10 mouse cellular contexts compared by ENCODE assay signal in the genomic region with DNA sequence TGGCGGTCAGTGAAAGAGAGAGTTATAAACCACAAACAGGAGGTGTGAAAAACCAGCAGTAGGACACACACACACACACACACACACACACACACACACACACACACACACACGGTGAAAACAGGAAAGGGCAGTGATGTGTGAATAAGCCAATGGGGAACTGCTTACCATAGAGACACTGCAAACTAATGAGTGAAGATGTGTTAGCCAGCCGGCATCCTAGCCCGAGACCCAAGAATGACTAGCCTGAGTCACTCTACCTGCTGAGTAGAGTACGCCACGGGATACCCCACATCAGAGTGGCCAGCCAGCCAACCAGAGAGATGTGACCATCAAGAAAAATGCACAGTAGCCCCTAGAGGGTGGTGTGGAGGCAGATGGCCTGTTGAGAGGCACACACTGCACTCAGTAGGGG. TPM values are rescaled to one million over a fixed set of nuclear protein-coding genes. Genes with fewer than 3 reads are reported as not detected.
A peak's percentile ranks its signal among the peaks of the same experiment; 100 is the strongest.
DNase-seq lines count a peak whose midpoint lies in the region; ATAC-seq lines count a peak whose summit lies in the region.
"Had no signal": no experiment of that assay in that cellular context is flagged by ENCODE, and none has a peak within 500 bp of the region (broad histone marks: within the 10 kb centered on the region; RNA-seq: fewer than 3 reads in every experiment).

No protein-coding gene starts in this region.

- H3K4me2 ChIP-seq in limb, embryonic 12.5 days: peak overlapping the region; percentile 56; the same call in 1 of the 2 replicates

- WGBS in limb, embryonic 12.5 days: 20% methylated on average over 6 of the region's 6 CpGs

- H3K27me3 ChIP-seq in limb, embryonic 12.5 days: peaks cover 92% of the 10 kb centered on the region
- H3K27me3 ChIP-seq in splenic B cell, adult 2 months (ENCODE audit: control insufficient read depth, insufficient read depth, low read length, poor library complexity, severe bottlenecking): no peaks in the 10 kb centered on the region; the same call in 1 of the 2 replicates

- peaks cover 14% of the 10 kb centered on the region for H3K4me1 ChIP-seq in limb, embryonic 12.5 days (replicated peaks)

- H3K36me3 ChIP-seq in limb, embryonic 12.5 days: no peaks in the 10 kb centered on the region
- H3K36me3 ChIP-seq in splenic B cell, adult 2 months (ENCODE audit: control insufficient read depth, insufficient read depth, low read length, poor library complexity, severe bottlenecking): no peaks in the 10 kb centered on the region

- no peak for ATAC-seq in limb, embryonic 12.5 days (ENCODE audit: insufficient number of reproducible peaks, insufficient read depth, low FRiP score, low TSS enrichment, low read depth)

- peak overlapping the region; percentile 29; the same call in 1 of the 2 replicates for H3K4me3 ChIP-seq in limb, embryonic 12.5 days (replicated peaks)
- H3K4me3 ChIP-seq: erythroblast, embryonic 14.5 days; myocyte had no signal

- no peak overlapping the region for H3K9ac ChIP-seq in limb, embryonic 12.5 days (replicated peaks)

- DNase-seq in embryo, embryonic 10 days (ENCODE audit: low spot score): peak; percentile 15
- DNase-seq in embryo, embryonic 11 days: no peak
- DNase-seq in 416B (ENCODE audit: low read depth): peak; percentile 80
- DNase-seq in embryo, embryonic 10.5 days (ENCODE audit: low spot score): peak; percentile 36
- DNase-seq in splenic B cell, adult 2 months (ENCODE audit: low read depth, low spot score): peak; percentile 63
- DNase-seq in gastrocnemius, postnatal 36 days: no peak
- no peak for DNase-seq in lung, postnatal 4 days

- no peaks in the 10 kb centered on the region for H3K9me3 ChIP-seq in limb, embryonic 12.5 days

- H3K27ac ChIP-seq in limb, embryonic 12.5 days: no peak overlapping the region

- intact Hi-C loops in gastrocnemius, postnatal 36 days (cut with DNase I): no loop called here

RNA-seq across cellular contexts. Expression of gene Ttbk1, which starts 3.0 kb away (rescaled TPM):
- polyA plus RNA-seq in limb, embryonic 12.5 days (2016; fragmentation: Nextera tagmentation; extraction: Ambion mirVana): 0.34 and 0.45 TPM in 2 replicates
- under 1 TPM; 0.36 to 0.39 TPM for total RNA-seq in gastrocnemius, postnatal 36 days (2021)
- polyA plus RNA-seq: myocyte had no signal

RNA-seq across cellular contexts. Expression of gene Dnph1, which starts 12.0 kb away (rescaled TPM):
- 51.6 and 55.3 TPM in 2 replicates for polyA plus RNA-seq in limb, embryonic 12.5 days (2016; fragmentation: Nextera tagmentation; extraction: Ambion mirVana)
- total RNA-seq in gastrocnemius, postnatal 36 days (2021): 1 to 10 TPM; 4.9 to 6.7 TPM

RNA-seq across cellular contexts. Expression of gene Slc22a7, which starts 46.2 kb away (rescaled TPM):
- not detected in 2 replicates for polyA plus RNA-seq in limb, embryonic 12.5 days (2016; fragmentation: Nextera tagmentation; extraction: Ambion mirVana)
- not detected for total RNA-seq in gastrocnemius, postnatal 36 days (2021)
- polyA plus RNA-seq: erythroblast, embryonic 14.5 days; myocyte had no signal

RNA-seq across cellular contexts. Expression of gene Crip3, which starts 55.7 kb away (rescaled TPM):
- polyA plus RNA-seq in limb, embryonic 12.5 days (2016; fragmentation: Nextera tagmentation; extraction: Ambion mirVana): 0.40 and 0.63 TPM in 2 replicates
- total RNA-seq in gastrocnemius, postnatal 36 days (2021): under 1 TPM; 0.38 to 0.39 TPM
- polyA plus RNA-seq: erythroblast, embryonic 14.5 days; myocyte had no signal

Comparison
In these comparisons a context has a peak if more than half of its experiments do, and no peak if none do; other contexts are left out.
1. DNase-seq: peak in embryo, embryonic 10 days (single experiment), 416B (single experiment), embryo, embryonic 10.5 days (single experiment) and splenic B cell, adult 2 months (single experiment); none in embryo, embryonic 11 days (single experiment), gastrocnemius, postnatal 36 days (0 of 2) and lung, postnatal 4 days (0 of 2).